Mouse (Mus musculus) ES-Bruce4 (cell line): ENCODE data around the gene Dlg4.

Experiments used
- CTCF ChIP-seq: IDR thresholded peaks from one replicate; pipeline ENCODE4 v1.8.1; 2011; ENCODE audit warnings: low read depth, low read length
- POLR2A ChIP-seq: IDR thresholded peaks from one replicate; pipeline ENCODE4 v1.8.1; 2011; ENCODE audit warnings: low read length; ENCODE audit not compliant: insufficient read depth

DNA sequence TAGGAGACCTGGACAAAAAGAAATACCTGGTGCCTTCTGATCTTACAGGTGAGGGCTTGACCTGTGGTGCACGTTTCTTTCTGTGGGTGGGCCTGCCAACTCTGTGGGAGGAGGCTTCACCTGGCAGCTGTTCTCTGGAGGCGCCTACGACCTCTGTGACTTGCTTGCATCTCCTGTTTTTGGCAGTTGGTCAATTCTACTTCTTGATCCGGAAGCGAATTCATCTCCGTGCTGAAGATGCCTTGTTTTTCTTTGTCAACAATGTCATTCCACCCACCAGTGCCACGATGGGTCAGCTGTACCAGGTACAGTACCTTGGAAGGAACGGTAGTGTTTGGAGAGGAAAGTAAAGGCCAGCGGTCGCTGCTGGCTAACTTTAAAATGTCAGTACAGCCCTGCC, 24.3 kb upstream of the Dlg4 start:
- TF ChIP-seq CTCF (no peak), POLR2A (no peak)
